Mouse (Mus musculus) adipocyte (in vitro differentiated cells): Measurements from ENCODE around the gene Gm28053.

Source experiments
- DNase-seq: peaks from one replicate; pipeline ENCODE4 v3.0.0-alpha.2; 2016; ENCODE audit warnings: low spot score

Gene Gm28053

GRCm38 (mm10) chr6:48692962-48693361 lies 25.4 kb upstream of the Gm28053 start:
- no peak for DNase-seq

DNA sequence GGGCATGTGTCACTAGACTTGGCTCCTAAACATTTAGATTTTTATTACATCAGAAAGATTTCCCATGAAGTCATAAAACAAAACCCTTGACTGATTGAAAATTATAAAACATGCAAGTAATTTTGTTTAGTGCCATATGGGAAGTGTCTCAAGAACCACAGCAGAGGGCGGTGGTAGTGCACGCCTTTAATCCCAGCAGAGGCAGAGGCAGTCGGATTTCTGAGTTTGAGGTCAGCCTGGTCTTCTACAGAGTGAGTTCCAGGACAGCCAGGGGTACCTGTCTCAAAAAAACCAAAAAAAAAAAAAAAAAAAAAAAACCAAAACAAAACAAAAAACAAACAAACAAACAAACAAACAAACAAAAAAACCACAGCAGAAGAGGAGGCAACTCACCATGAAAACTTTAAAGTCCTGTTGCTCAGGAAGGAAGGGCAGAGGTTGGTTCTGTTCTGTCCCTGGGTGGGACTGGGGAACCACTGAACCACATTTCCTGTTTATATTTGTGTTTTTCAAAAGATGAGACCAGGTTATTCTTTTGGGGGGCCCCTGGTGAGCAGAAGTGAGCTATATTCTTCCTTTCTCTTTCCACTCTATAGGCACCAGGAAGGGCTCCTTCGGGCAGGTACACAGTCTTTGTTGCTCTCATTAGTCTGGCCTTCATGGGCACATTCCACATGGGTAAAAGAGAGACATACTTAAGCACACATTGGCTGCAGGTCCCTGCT lies 21.4 kb upstream of the Gm28053 start:
- no peak for DNase-seq

DNA sequence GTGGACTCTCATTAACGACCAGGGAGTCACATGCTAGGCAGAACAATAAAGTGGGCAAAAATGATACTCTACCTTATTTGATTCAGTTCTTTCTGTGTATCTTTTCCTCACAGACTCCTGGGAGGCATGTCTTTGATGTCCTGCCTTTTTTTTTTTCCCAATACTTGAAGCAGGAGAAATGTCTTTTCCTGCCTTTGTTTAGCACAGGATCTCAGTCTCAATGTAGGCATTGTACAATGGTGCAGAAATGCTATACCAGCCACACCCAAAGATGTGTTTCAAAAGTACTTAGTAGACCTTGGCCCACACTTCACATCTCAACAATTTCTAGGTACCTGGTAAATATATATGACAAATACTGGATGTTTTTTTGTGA lies 20.9 kb upstream of the Gm28053 start:
- DNase-seq, result no peak

DNA sequence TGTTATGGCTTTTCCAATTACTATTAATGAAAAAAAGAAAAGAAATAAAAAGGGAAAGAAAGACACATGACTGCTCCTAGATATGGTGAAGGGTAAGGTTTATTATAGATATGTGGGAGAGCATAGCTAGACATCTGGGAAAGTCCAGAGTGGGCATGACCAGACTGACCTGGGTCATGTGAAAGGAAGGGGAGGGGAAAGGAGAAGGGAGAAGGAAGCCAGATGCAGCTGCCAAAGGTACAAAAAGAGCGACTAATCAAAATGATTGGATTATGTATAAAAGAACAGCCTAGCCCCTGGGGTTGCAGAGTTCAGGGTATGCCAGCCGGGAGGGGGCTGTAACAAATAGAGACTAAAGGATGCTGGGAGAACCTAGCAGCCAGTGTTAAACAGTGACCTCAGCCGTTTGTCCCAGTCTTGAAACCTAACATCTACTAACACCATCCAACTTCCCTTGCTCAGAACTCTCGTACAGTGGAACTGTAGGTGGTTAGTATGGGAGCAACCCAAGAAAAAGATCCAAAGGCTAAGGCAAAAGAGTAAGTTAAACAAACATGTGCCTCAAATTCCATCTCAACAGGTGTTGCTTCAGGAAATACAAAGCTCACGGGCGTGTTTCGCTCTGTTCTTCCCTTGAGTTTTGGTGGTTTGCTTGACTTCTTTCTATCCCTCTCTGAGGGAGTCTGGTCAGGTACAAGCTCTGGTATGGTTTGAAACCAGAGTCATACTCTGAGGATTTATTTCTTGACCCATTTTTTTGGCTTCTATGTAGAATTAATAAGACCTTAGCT lies 20.1 kb upstream of the Gm28053 start:
- DNase-seq, result no peak

- DNase-seq, result no peak
Observed at GRCm38 (mm10) chr6:48698888-48699287, 19.5 kb upstream of the Gm28053 start.

DNA sequence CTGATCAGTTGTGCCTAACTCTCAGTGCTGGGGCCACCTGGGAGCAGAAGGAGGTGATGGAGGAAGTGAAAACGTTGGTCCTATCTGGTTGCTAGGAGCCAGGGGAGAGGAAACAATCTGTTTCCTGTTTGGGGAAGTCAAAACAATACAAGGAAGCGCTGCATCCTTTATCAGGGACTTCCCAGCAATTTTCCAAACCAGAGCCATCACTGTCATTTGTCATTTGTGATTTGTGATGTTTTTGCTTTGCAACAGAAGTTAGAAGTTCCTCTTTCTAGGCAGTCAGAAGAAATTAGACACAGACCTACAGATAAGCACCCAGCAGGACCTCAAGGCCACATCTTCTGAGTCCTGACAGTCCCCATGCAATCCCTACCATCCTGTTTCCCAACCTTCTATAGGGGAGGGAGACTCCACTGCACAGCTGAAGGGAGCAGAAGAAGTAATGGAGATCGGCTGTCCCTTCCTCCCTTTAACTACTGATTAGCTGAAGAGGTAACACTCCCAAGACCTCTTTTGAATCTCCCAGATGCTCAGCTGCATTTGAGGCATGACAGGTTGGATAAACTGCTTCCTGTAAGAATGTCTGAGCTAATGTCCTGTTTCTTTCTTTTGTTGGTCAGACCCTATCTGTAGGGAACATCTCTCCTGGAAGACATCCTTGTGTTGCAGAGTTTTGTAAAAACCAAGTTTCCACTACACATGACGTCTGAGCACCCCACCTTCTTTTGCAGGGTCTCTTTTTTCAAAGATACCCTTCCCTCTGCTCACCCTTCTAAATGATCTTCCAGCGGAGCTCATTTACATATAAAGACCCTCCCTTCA lies 17.9 kb upstream of the Gm28053 start:
- DNase-seq, result no peak

GRCm38 (mm10) chr6:48702146-48702545 lies 16.3 kb upstream of the Gm28053 start:
- DNase-seq, result no peak

- no peak for DNase-seq
Observed at GRCm38 (mm10) chr6:48702601-48703000, 15.8 kb upstream of the Gm28053 start.

- DNase-seq, result no peak
Observed at GRCm38 (mm10) chr6:48704146-48704545, 14.3 kb upstream of the Gm28053 start.

DNA sequence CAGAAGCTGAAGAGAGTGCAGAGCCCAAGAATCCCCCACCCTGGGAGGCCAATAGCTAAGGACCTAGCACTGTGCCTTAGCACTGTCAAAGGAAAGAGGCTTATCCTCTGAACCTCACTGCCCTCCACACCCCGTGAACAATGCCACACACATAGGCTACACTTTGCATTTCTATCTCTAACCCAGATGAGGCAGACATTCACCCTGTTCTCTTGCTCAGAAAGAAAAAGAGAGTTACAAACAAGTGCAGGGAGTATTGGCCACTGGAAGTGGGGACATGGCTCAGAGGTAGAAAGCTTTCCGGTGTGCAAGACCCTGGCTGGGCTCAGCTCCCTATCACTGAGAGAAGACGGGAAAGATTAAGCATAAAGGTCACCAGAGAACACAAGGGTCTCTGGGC lies 12.3 kb upstream of the Gm28053 start:
- DNase-seq, result no peak

DNA sequence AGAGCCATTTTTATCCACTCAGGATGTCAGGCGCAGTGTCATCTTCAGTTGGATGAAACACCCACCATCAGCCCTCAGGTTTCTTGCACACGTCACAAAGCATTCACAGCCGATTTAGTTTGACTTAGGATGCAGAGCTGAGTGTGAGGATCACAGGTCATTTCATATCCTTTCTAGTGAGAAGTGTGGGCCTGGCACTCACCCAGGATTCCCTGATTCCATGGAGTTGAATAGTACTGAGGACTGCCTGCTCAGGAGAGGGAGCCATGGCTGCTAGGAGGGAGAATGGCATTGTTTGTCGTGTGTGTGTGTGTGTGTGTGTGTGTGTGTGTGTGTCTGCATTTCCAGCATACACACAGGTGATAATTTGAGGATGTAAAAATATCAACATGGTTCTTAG lies 1.9 kb downstream of the Gm28053 start:
- no peak for DNase-seq

- no peak for DNase-seq
Observed at GRCm38 (mm10) chr6:48723468-48723867, 5.1 kb downstream of the Gm28053 start.

GRCm38 (mm10) chr6:48725476-48725875 lies 7.1 kb downstream of the Gm28053 start:
- DNase-seq, result no peak

GRCm38 (mm10) chr6:48727761-48728160 lies 9.4 kb downstream of the Gm28053 start:
- no peak for DNase-seq

DNA sequence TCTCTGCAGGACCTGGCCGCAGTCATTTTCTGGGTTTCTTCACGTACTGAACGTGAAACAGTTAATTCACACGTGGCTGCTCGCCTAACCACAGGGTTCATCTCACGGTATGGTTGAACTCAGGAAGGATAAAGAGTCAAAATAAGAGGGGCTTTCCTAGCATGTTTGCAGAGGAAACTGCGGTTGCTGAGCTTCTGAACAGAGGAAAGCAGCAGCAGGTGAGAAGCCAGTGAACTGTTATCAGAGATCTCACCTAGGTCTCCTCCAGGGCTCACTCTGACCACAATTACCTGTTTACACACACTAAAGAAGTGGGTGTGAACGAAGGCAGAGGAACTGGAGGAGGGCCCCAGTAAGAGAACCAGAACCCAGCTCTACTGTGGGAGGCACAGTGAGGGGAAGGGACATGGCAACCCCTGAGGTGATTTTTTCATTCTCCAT lies 14.5 kb downstream of the Gm28053 start:
- no peak for DNase-seq

DNA sequence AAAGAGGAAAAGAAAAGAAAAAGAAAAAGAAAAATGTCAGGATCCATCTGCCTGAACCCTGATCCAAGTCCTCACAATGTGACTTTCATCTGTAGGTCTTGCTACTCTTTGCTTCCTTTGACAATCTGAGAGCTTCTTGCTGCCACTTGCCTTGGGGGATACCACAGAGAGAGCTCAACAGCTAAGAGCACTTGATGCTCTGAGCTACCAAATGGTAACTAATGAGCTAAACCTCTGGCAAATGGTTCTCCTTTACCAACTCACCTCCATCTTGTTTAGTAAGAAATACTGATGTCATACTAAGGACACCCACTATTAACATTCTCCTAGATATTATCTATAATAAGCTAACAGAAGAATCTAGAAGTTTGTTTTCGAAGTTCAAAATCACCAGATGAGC lies 15.3 kb downstream of the Gm28053 start:
- no peak for DNase-seq

DNA sequence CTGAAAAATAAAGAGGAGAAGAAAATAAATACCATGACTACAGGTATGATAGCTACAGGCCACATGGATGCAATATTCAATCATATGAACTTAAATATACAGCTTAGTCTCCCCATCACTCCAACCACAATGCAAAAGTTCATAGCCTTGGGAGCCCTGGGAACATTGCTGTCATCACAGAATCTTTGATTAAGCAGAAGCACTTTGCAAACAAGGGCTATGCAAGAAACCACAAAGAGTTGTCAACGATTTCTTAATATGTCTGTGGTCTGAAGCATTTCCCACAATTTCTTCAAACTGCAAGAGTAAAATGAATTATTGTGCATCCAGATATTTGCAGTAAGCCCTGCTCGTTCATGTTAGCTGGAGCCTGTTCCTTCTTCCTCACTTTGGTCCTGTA lies 18.6 kb downstream of the Gm28053 start:
- DNase-seq, result no peak

DNA sequence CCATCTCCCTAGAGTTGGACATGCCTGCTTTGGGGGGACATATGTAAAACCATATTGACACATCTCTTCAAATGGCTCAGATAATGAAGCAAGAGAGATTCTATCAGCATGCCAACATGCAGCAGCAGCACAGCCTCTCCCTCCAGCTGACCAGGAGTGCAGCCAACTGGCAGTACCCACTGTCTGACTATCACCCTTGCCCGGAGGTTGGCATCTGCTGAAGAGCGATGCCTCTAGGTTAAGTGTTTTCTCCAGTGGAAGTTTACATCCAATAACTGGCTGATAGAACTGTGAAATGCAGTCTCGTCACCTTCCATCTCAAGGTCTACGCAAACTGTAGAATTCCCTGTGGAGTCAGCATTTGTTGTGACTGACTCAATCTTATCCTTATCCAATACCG lies 19.3 kb downstream of the Gm28053 start:
- peak; percentile 12 for DNase-seq

DNA sequence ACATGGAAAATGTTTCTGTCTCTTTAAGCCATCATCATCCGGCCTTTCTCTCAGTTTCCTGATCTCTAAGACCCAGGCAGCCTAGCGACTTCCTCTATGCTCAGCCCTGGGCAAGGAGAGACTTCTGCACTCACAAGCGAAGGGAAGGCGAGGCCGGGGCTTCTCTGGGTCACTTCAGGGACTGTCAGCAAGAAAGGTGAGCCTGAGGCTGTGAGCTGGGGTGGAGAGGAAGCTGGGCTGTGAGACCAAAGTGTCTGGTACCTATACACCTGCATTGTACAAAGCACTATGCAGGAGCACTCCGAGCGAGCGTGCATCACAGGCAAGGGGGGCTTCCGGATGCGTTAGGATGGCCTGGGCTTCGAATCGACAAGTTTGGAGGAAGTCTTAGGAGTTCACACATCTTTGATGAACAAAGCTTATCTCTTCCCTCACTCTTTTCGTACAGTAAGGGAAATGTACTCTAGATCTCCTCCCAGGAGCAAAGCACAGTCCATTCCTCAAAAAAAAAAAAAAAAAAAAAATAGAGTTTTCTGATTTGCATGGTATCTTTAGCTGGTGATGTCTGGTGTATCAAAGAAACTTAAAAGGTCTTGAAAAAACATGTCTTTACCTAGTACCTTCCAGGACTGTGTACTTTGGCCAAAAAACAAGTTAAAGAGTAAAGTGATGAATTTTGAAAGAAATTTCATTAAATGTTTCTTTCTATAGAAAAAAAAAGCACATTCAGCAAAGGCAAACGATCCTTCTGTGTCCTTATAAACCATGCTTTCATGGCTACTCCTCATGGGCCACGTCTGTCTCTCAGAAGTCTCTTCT lies 20.8 kb downstream of the Gm28053 start, which contains the start of gene Gimap1:
Gene Gimap1, plus strand, starts transcription at position 94 of the 819 bp plus-strand sequence.
- DNase-seq, result no peak

DNA sequence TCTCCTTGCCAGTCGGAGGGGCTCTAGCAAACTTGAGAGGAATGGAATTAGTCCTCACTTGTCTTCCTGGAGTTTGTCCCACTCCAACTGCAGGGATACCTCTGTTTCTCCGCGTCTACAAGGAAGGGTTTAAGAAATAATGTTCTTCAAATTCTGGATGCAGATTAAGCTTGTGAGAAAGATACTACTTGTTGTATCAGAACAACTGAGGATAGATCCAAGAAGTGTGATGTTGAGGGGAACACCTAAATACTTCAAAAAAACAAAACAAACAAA lies 21.3 kb downstream of the Gm28053 start:
- no peak for DNase-seq

DNA sequence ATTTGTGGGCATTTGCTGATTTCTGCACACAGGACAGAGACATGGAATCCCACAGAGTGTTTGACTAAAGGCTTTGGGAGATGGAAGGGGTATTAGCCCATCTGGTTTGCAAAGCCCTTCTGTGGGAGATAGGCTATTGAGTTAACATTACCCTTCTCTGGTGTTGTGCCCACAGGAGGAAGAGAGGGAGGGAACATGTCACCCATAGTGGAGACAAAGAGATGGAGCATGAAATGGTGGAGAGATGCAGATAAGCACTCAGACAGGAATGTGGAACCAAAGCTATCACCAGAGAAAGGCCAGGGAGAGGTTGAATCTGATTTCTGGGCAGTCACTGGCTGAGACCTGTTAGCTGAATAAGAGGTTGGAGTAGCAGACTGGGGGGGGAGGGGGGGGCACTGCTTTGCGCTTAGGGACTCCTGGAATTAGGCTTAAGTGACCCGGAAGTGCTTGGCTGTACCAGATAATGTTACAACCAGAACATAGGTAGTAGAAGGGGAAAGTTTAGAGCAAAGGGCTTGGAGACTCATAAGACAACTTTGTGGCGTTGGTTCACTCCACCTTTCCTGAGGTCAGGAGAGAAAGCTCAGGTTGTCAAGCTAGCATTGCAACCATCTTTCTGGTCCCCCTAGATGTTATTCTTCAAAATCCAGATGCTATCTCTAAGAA lies 22.2 kb downstream of the Gm28053 start:
- no peak for DNase-seq
